Mouse (Mus musculus) heart, embryonic 14.5 days (tissue): ENCODE measurements around the gene Trit1. TPM values are rescaled to one million over a fixed set of nuclear protein-coding genes. Genes with fewer than 3 reads are reported as not detected.

Experiments
- ATAC-seq: fragments of 200-750 bp; cut with Nextera tagmentation; 2 replicates; pipeline ENCODE4 v1.8.0; 2017; ENCODE audit warnings: low read depth, moderate TSS enrichment; ENCODE audit not compliant: insufficient number of reproducible peaks, insufficient read depth, low FRiP score
- H3K27ac ChIP-seq, 2 experiments: fragments of 200-500 bp in 1 of 2; fragments of 300-500 bp in 1 of 2; sonication (generic) in 1 of 2; replicated peaks in 1 of 2; 2 replicates each; pipeline ENCODE4 v1.5.1; 2012 to 2014; ENCODE audit warnings: low read depth in 2 of 2, low read length in 2 of 2, control low read depth in 1 of 2, mild to moderate bottlenecking in 1 of 2, mixed read lengths in 1 of 2; ENCODE audit not compliant: control insufficient read depth in 1 of 2, insufficient read depth in 1 of 2
- H3K27me3 ChIP-seq: fragments of 300-500 bp; sonication (generic); 2 replicates; pipeline ENCODE4 v1.6.1; 2014; ENCODE audit warnings: mild to moderate bottlenecking, low read length, control low read depth; ENCODE audit not compliant: control insufficient read depth, insufficient read depth
- H3K36me3 ChIP-seq: fragments of 300-500 bp; sonication (generic); 2 replicates; pipeline ENCODE4 v1.6.1; 2014; ENCODE audit warnings: mild to moderate bottlenecking, control low read depth, low read length, mixed read lengths; ENCODE audit not compliant: control insufficient read depth, insufficient read depth
- H3K4me1 ChIP-seq, 2 experiments: fragments of 200-500 bp in 1 of 2; fragments of 300-500 bp in 1 of 2; sonication (generic) in 1 of 2; 2 replicates each; pipeline ENCODE4 v1.6.1; 2012 to 2014; ENCODE audit warnings: low read length in 2 of 2, control low read depth in 1 of 2, mixed read lengths in 1 of 2; ENCODE audit not compliant: control insufficient read depth in 2 of 2, insufficient read depth in 2 of 2
- H3K4me2 ChIP-seq: fragments of 300-500 bp; sonication (generic); 2 replicates; pipeline ENCODE4 v1.6.1; 2014; ENCODE audit warnings: mild to moderate bottlenecking, low read length
- H3K4me3 ChIP-seq, 2 experiments: fragments of 200-500 bp in 1 of 2; fragments of 300-500 bp in 1 of 2; sonication (generic) in 1 of 2; 2 replicates each; pipeline ENCODE4 v1.5.1; 2012 to 2014; ENCODE audit warnings: low read length in 2 of 2, mild to moderate bottlenecking in 2 of 2, control low read depth in 1 of 2, low read depth in 1 of 2, moderate library complexity in 1 of 2; ENCODE audit not compliant: control insufficient read depth in 1 of 2, insufficient read depth in 1 of 2
- H3K9ac ChIP-seq: fragments of 300-500 bp; sonication (generic); 2 replicates; pipeline ENCODE4 v1.6.1; 2014; ENCODE audit warnings: mild to moderate bottlenecking, low read length
- H3K9me3 ChIP-seq: fragments of 300-500 bp; sonication (generic); 2 replicates; pipeline ENCODE4 v1.6.1; 2016; ENCODE audit warnings: low read length, control low read depth; ENCODE audit not compliant: control insufficient read depth
- WGBS: fragments of 180-500 bp; shearing (Covaris S2); extraction: QIAGEN DNeasy Blood & Tissue Kit; methylation state at CpG from one replicate; pipeline ENCODE4 v1.1.7; 2014; 5-methylcytosine and 5-hydroxymethylcytosine counted together
- polyA plus RNA-seq: library from polyadenylated mRNA; unstranded; fragments of >200 nt; fragmentation: Nextera tagmentation; extraction: Ambion mirVana; gene quantifications from 2 replicates; pipeline ENCODE4 v1.2.1, GENCODE M21; 2014

Trit1 gene
- polyA plus RNA-seq, result 11.1 and 12.1 TPM in 2 replicates

GRCm38 (mm10) chr4:123016451-123016957 is at the start of gene Trit1:
Trit1 (plus strand) TSS chr4:123016597.
- Histone ChIP-seq H3K4me1 (peaks cover 3 to 23% of the 10 kb centered on the region in 2 experiments; a peak in 2 of 4 replicates), H3K9ac (peak within 1 kb of the TSS; percentile 95), H3K27ac (peak within 1 kb of the TSS; percentile 72 to 86), H3K4me2 (peak within 1 kb of the TSS; percentile 94), H3K9me3 (no peaks in the 10 kb centered on the region), H3K36me3 (no peaks in the 10 kb centered on the region), H3K27me3 (no peaks in the 10 kb centered on the region), H3K4me3 (peak within 1 kb of the TSS; percentile 73 to 85)
- 0% methylated on average over 34 of the region's 34 CpGs for whole genome bisulfite sequencing
- ATAC-seq, result peak; percentile 89

- H3K4me3 ChIP-seq, result no peak overlapping the region
- H3K4me2 ChIP-seq, result no peak overlapping the region
- H3K4me1 ChIP-seq, result peaks cover under 1 to 1% of the 10 kb centered on the region in 2 experiments; a peak in 2 of 4 replicates
- no peaks in the 10 kb centered on the region for H3K36me3 ChIP-seq
- no peak overlapping the region for H3K9ac ChIP-seq
- ATAC-seq, result no peak
- H3K27me3 ChIP-seq, result peaks cover 6% of the 10 kb centered on the region
- no peaks in the 10 kb centered on the region for H3K9me3 ChIP-seq
- no peak overlapping the region for H3K27ac ChIP-seq
- WGBS, result 46% methylated on average over 4 of the region's 4 CpGs
Observed at GRCm38 (mm10) chr4:122968106-122968505, 48.3 kb upstream of the Trit1 start.

GRCm38 (mm10) chr4:122971191-122971590 is 45.2 kb upstream of the Trit1 start:
- no peaks in the 10 kb centered on the region for H3K4me1 ChIP-seq
- H3K27ac ChIP-seq, result no peak overlapping the region
- no peaks in the 10 kb centered on the region; the same call in 1 of the 2 replicates for H3K27me3 ChIP-seq
- H3K4me2 ChIP-seq, result no peak overlapping the region
- WGBS, result 80% methylated on average over 4 of the region's 4 CpGs
- H3K36me3 ChIP-seq, result no peaks in the 10 kb centered on the region
- no peak for ATAC-seq
- H3K4me3 ChIP-seq, result no peak overlapping the region
- H3K9ac ChIP-seq, result no peak overlapping the region
- no peaks in the 10 kb centered on the region for H3K9me3 ChIP-seq

- Histone ChIP-seq H3K9me3 (no peaks in the 10 kb centered on the region), H3K4me3 (no peak overlapping the region), H3K9ac (no peak overlapping the region), H3K4me2 (no peak overlapping the region), H3K27me3 (no peaks in the 10 kb centered on the region; the same call in 1 of the 2 replicates), H3K4me1 (no peaks in the 10 kb centered on the region), H3K27ac (no peak overlapping the region), H3K36me3 (no peaks in the 10 kb centered on the region)
- 69% methylated on average over 4 of the region's 4 CpGs for WGBS
- no peak for ATAC-seq
Observed at GRCm38 (mm10) chr4:122971646-122972045, 44.8 kb upstream of the Trit1 start.

GRCm38 (mm10) chr4:122972056-122972455 is 44.3 kb upstream of the Trit1 start:
- H3K36me3 ChIP-seq, result no peaks in the 10 kb centered on the region
- no peaks in the 10 kb centered on the region for H3K4me1 ChIP-seq
- WGBS, result 54% methylated on average over 8 of the region's 8 CpGs
- H3K4me3 ChIP-seq, result no peak overlapping the region
- no peak overlapping the region for H3K4me2 ChIP-seq
- no peak for ATAC-seq
- H3K9me3 ChIP-seq, result no peaks in the 10 kb centered on the region
- no peaks in the 10 kb centered on the region; the same call in 1 of the 2 replicates for H3K27me3 ChIP-seq
- no peak overlapping the region for H3K9ac ChIP-seq
- no peak overlapping the region for H3K27ac ChIP-seq

GRCm38 (mm10) chr4:122974976-122975520 is 41.3 kb upstream of the Trit1 start:
- 80% methylated on average over 5 of the region's 5 CpGs for WGBS
- no peaks in the 10 kb centered on the region for H3K4me1 ChIP-seq
- no peaks in the 10 kb centered on the region for H3K9me3 ChIP-seq
- ATAC-seq, result no peak
- no peak overlapping the region for H3K4me3 ChIP-seq
- no peaks in the 10 kb centered on the region; the same call in 1 of the 2 replicates for H3K27me3 ChIP-seq
- no peak overlapping the region for H3K27ac ChIP-seq
- H3K4me2 ChIP-seq, result no peak overlapping the region
- H3K9ac ChIP-seq, result no peak overlapping the region
- no peaks in the 10 kb centered on the region for H3K36me3 ChIP-seq

GRCm38 (mm10) chr4:122976885-122977284 is 39.5 kb upstream of the Trit1 start:
- Histone ChIP-seq H3K9ac (no peak overlapping the region), H3K36me3 (no peaks in the 10 kb centered on the region), H3K4me1 (peaks cover 5 to 7% of the 10 kb centered on the region in 2 experiments), H3K27me3 (no peaks in the 10 kb centered on the region; the same call in 1 of the 2 replicates), H3K4me2 (no peak overlapping the region), H3K27ac (no peak overlapping the region), H3K9me3 (no peaks in the 10 kb centered on the region), H3K4me3 (no peak overlapping the region)
- WGBS, result 71% methylated on average over 4 of the region's 4 CpGs
- ATAC-seq, result no peak
